Mouse (Mus musculus): ENCODE data around the gene Txndc8. TPM values are rescaled to one million over a fixed set of nuclear protein-coding genes. Genes with fewer than 3 reads are reported as not detected.

Txndc8 gene
- not detected for polyA plus RNA-seq (2012; fragmentation: generic; extraction: Trizol)

- TF ChIP-seq USF1 (IDR thresholded peaks at IDR 0.05; ENCODE audit: low read depth) (no peak), SRF (IDR thresholded peaks at IDR 0.05; ENCODE audit: control insufficient read depth, insufficient read length, low read depth) (no peak), REST (IDR thresholded peaks at IDR 0.05; ENCODE audit: insufficient read depth, insufficient read length) (no peak)
- Histone ChIP-seq H3K79me2 (ENCODE audit: control insufficient read depth, insufficient read depth) (no peaks in the 10 kb centered on the region), H3K4me2 (ENCODE audit: low read depth) (no peak within 1 kb of the TSS), H3ac (ENCODE audit: control insufficient read depth, insufficient read length) (no peak within 1 kb of the TSS), H3K36me3 (ENCODE audit: control insufficient read depth, insufficient read depth) (no peaks in the 10 kb centered on the region), H3K4me3 (no peak within 1 kb of the TSS), H3K27me3 (ENCODE audit: control insufficient read depth, insufficient read depth, insufficient read length) (peaks cover 5% of the 10 kb centered on the region)
These were observed at the start of gene Txndc8 for GRCm38 (mm10) chr4:58009024-58009423. TSS of gene Txndc8 (minus strand) at chr4:58009124.

- Histone ChIP-seq H3K36me3 (ENCODE audit: control insufficient read depth, insufficient read depth) (no peaks in the 10 kb centered on the region), H3K79me2 (ENCODE audit: control insufficient read depth, insufficient read depth) (no peaks in the 10 kb centered on the region), H3K4me3 (no peak overlapping the region), H3K4me2 (ENCODE audit: low read depth) (no peak overlapping the region), H3ac (ENCODE audit: control insufficient read depth, insufficient read length) (no peak overlapping the region), H3K27me3 (ENCODE audit: control insufficient read depth, insufficient read depth, insufficient read length) (no peaks in the 10 kb centered on the region)
- TF ChIP-seq POLR2AphosphoS2 (IDR thresholded peaks at IDR 0.05; ENCODE audit: insufficient read length, low read depth) (no peak), MYOG (IDR thresholded peaks at IDR 0.05; ENCODE audit: control insufficient read depth in 1 of 3, insufficient read depth in 1 of 3, insufficient read length in 2 of 3, low read depth in 2 of 3) (no peak), MYOD1 (IDR thresholded peaks at IDR 0.05; ENCODE audit: control insufficient read depth in 1 of 3, insufficient read length in 2 of 3, low read depth in 2 of 3) (no peak), MAX (IDR thresholded peaks at IDR 0.05; ENCODE audit: low read depth) (no peak), REST (IDR thresholded peaks at IDR 0.05; ENCODE audit: insufficient read depth, insufficient read length) (no peak), TCF3 (IDR thresholded peaks at IDR 0.05; ENCODE audit: insufficient read length, low read depth) (no peak), TCF12 (IDR thresholded peaks at IDR 0.05; ENCODE audit: insufficient read depth, poor library complexity, severe bottlenecking) (no peak), POLR2A (IDR thresholded peaks at IDR 0.05; ENCODE audit: insufficient read length, low read depth) (no peak), E2F4 (IDR thresholded peaks at IDR 0.05; ENCODE audit: insufficient read depth) (no peak), USF1 (IDR thresholded peaks at IDR 0.05; ENCODE audit: low read depth) (no peak)
These were observed 46.7 kb upstream of the Txndc8 start for GRCm38 (mm10) chr4:58055653-58056052.

- H3K36me3 ChIP-seq (ENCODE audit: control insufficient read depth, insufficient read depth) = no peaks in the 10 kb centered on the region
These were observed 45.5 kb upstream of the Txndc8 start for GRCm38 (mm10) chr4:58054441-58054840.

GRCm38 (mm10) chr4:58050746-58051145, 41.8 kb upstream of the Txndc8 start:
- H3K36me3 ChIP-seq (ENCODE audit: control insufficient read depth, insufficient read depth) = no peaks in the 10 kb centered on the region
- no peaks in the 10 kb centered on the region for H3K79me2 ChIP-seq (ENCODE audit: control insufficient read depth, insufficient read depth)
- H3K27me3 ChIP-seq (ENCODE audit: control insufficient read depth, insufficient read depth, insufficient read length) = no peaks in the 10 kb centered on the region
- no peak overlapping the region for H3K4me2 ChIP-seq (ENCODE audit: low read depth)
- no peak overlapping the region for H3ac ChIP-seq (ENCODE audit: control insufficient read depth, insufficient read length)
- no peak for TF ChIP-seq REST (IDR thresholded peaks at IDR 0.05; ENCODE audit: insufficient read depth, insufficient read length)
- no peak overlapping the region for H3K4me3 ChIP-seq

More at GRCm38 (mm10) chr4:58054441-58054840, 45.5 kb upstream of the Txndc8 start:
- Histone ChIP-seq H3K4me2 (ENCODE audit: low read depth) (no peak overlapping the region), H3K4me3 (no peak overlapping the region), H3ac (ENCODE audit: control insufficient read depth, insufficient read length) (no peak overlapping the region), H3K27me3 (ENCODE audit: control insufficient read depth, insufficient read depth, insufficient read length) (no peaks in the 10 kb centered on the region), H3K79me2 (ENCODE audit: control insufficient read depth, insufficient read depth) (no peaks in the 10 kb centered on the region)
- no peak for TF ChIP-seq TCF3 (IDR thresholded peaks at IDR 0.05; ENCODE audit: insufficient read length, low read depth)
- TF ChIP-seq POLR2AphosphoS2 (IDR thresholded peaks at IDR 0.05; ENCODE audit: insufficient read length, low read depth) = no peak
- TF ChIP-seq E2F4 (IDR thresholded peaks at IDR 0.05; ENCODE audit: insufficient read depth) = no peak
- no peak for TF ChIP-seq CEBPB (IDR thresholded peaks at IDR 0.05; ENCODE audit: insufficient read depth, poor library complexity, severe bottlenecking)
- TF ChIP-seq USF1 (IDR thresholded peaks at IDR 0.05; ENCODE audit: low read depth) = no peak
- no peak for TF ChIP-seq MAX (IDR thresholded peaks at IDR 0.05; ENCODE audit: low read depth)
- no peak for TF ChIP-seq TCF12 (IDR thresholded peaks at IDR 0.05; ENCODE audit: insufficient read depth, poor library complexity, severe bottlenecking)
- no peak for TF ChIP-seq MYOG (IDR thresholded peaks at IDR 0.05; ENCODE audit: control insufficient read depth in 1 of 3, insufficient read depth in 1 of 3, insufficient read length in 2 of 3, low read depth in 2 of 3)
- TF ChIP-seq SRF (IDR thresholded peaks at IDR 0.05; ENCODE audit: control insufficient read depth, insufficient read length, low read depth) = no peak
- no peak for TF ChIP-seq REST (IDR thresholded peaks at IDR 0.05; ENCODE audit: insufficient read depth, insufficient read length)
- TF ChIP-seq MYOD1 (IDR thresholded peaks at IDR 0.05; ENCODE audit: control insufficient read depth in 1 of 3, insufficient read length in 2 of 3, low read depth in 2 of 3) = no peak
- TF ChIP-seq POLR2A (IDR thresholded peaks at IDR 0.05; ENCODE audit: insufficient read length, low read depth) = no peak

- Histone ChIP-seq H3ac (ENCODE audit: control insufficient read depth, insufficient read length) (no peak overlapping the region), H3K36me3 (ENCODE audit: control insufficient read depth, insufficient read depth) (no peaks in the 10 kb centered on the region), H3K79me2 (ENCODE audit: control insufficient read depth, insufficient read depth) (no peaks in the 10 kb centered on the region), H3K27me3 (ENCODE audit: control insufficient read depth, insufficient read depth, insufficient read length) (no peaks in the 10 kb centered on the region), H3K4me3 (no peak overlapping the region), H3K4me2 (ENCODE audit: low read depth) (no peak overlapping the region)
- no peak for TF ChIP-seq E2F4 (IDR thresholded peaks at IDR 0.05; ENCODE audit: insufficient read depth)
- TF ChIP-seq CEBPB (IDR thresholded peaks at IDR 0.05; ENCODE audit: insufficient read depth, poor library complexity, severe bottlenecking) = no peak
- no peak for TF ChIP-seq MYOG (IDR thresholded peaks at IDR 0.05; ENCODE audit: control insufficient read depth in 1 of 3, insufficient read depth in 1 of 3, insufficient read length in 2 of 3, low read depth in 2 of 3)
- TF ChIP-seq POLR2AphosphoS2 (IDR thresholded peaks at IDR 0.05; ENCODE audit: insufficient read length, low read depth) = no peak
- TF ChIP-seq SRF (IDR thresholded peaks at IDR 0.05; ENCODE audit: control insufficient read depth, insufficient read length, low read depth) = no peak
- no peak for TF ChIP-seq TCF12 (IDR thresholded peaks at IDR 0.05; ENCODE audit: insufficient read depth, poor library complexity, severe bottlenecking)
- no peak for TF ChIP-seq TCF3 (IDR thresholded peaks at IDR 0.05; ENCODE audit: insufficient read length, low read depth)
- TF ChIP-seq POLR2A (IDR thresholded peaks at IDR 0.05; ENCODE audit: insufficient read length, low read depth) = no peak
- TF ChIP-seq MYOD1 (IDR thresholded peaks at IDR 0.05; ENCODE audit: control insufficient read depth in 1 of 3, insufficient read length in 2 of 3, low read depth in 2 of 3) = no peak
- no peak for TF ChIP-seq REST (IDR thresholded peaks at IDR 0.05; ENCODE audit: insufficient read depth, insufficient read length)
- TF ChIP-seq MAX (IDR thresholded peaks at IDR 0.05; ENCODE audit: low read depth) = no peak
- no peak for TF ChIP-seq USF1 (IDR thresholded peaks at IDR 0.05; ENCODE audit: low read depth)
These were observed 41.4 kb upstream of the Txndc8 start for GRCm38 (mm10) chr4:58050276-58050675.

All from myocyte (in vitro differentiated cells).